Mouse (Mus musculus): ENCODE results near the gene Usp15.

GRCm38 (mm10) chr10:123155764-123156163 is 41.0 kb downstream of the Usp15 start:
- TF ChIP-seq POLR2A (IDR thresholded peaks at IDR 0.05; ENCODE audit: low read depth, low read length) (no peak), CTCF (IDR thresholded peaks at IDR 0.05; ENCODE audit: extremely low read depth, insufficient read length, insufficient replicate concordance, low read depth, low read length) (no peak)

Measured in small intestine, adult 2 months (tissue).